Mouse (Mus musculus): ENCODE measurements around the gene Smco3.
"Not testable (repeated sequence)": the region's sequence is repeated elsewhere in the genome, so short reads cannot be mapped to it uniquely, and the experiment has no call there.

Smco3 gene

GRCm38 (mm10) chr6:136835352-136835751 lies at the start of gene Smco3:
TSS of gene Smco3 (minus strand) at chr6:136835452.
- DNase-seq, result no peak

- not testable (repeated sequence) for DNase-seq
These were observed 49.5 kb upstream of the Smco3 start for GRCm38 (mm10) chr6:136884766-136885165.

- no peak for DNase-seq
These were observed 48.7 kb upstream of the Smco3 start for GRCm38 (mm10) chr6:136883961-136884360.

- no peak for DNase-seq
These were observed 48.2 kb upstream of the Smco3 start for GRCm38 (mm10) chr6:136883431-136883915.

GRCm38 (mm10) chr6:136881678-136882077 lies 46.4 kb upstream of the Smco3 start:
- DNase-seq, result no peak

- no peak for DNase-seq
These were observed 40.4 kb upstream of the Smco3 start, which contains the start of gene Mgp for GRCm38 (mm10) chr6:136875670-136876069. TSS of gene Mgp (minus strand) at chr6:136875823.

- no peak for DNase-seq
These were observed 39.3 kb upstream of the Smco3 start for GRCm38 (mm10) chr6:136874599-136874998.

- DNase-seq, result no peak
These were observed 33.7 kb upstream of the Smco3 start for GRCm38 (mm10) chr6:136868921-136869320.

GRCm38 (mm10) chr6:136866150-136866549 lies 30.9 kb upstream of the Smco3 start:
- DNase-seq, result no peak

- DNase-seq, result no peak
These were observed 30.1 kb upstream of the Smco3 start for GRCm38 (mm10) chr6:136865360-136865759.

GRCm38 (mm10) chr6:136861020-136861419 lies 25.8 kb upstream of the Smco3 start:
- no peak for DNase-seq

GRCm38 (mm10) chr6:136858420-136858819 lies 23.2 kb upstream of the Smco3 start:
- no peak for DNase-seq

GRCm38 (mm10) chr6:136857873-136858260 lies 22.6 kb upstream of the Smco3 start:
- DNase-seq, result no peak

GRCm38 (mm10) chr6:136857186-136857872 lies 22.1 kb upstream of the Smco3 start, which contains the start of gene Art4:
TSS of gene Art4 (minus strand) at chr6:136857733.
- no peak for DNase-seq

- no peak for DNase-seq
These were observed 20.9 kb upstream of the Smco3 start for GRCm38 (mm10) chr6:136856071-136856636.

GRCm38 (mm10) chr6:136855183-136855582 lies 19.9 kb upstream of the Smco3 start:
- DNase-seq, result no peak

GRCm38 (mm10) chr6:136854361-136854781 lies 19.1 kb upstream of the Smco3 start:
- DNase-seq, result no peak

- no peak for DNase-seq
These were observed 17.5 kb upstream of the Smco3 start for GRCm38 (mm10) chr6:136852762-136853161.

GRCm38 (mm10) chr6:136852348-136852747 lies 17.1 kb upstream of the Smco3 start:
- no peak for DNase-seq

GRCm38 (mm10) chr6:136850267-136850666 lies 15.0 kb upstream of the Smco3 start:
- DNase-seq, result no peak

- DNase-seq, result no peak
These were observed 13.7 kb upstream of the Smco3 start for GRCm38 (mm10) chr6:136848971-136849370.

GRCm38 (mm10) chr6:136848399-136848798 lies 13.1 kb upstream of the Smco3 start:
- no peak for DNase-seq

GRCm38 (mm10) chr6:136847790-136848189 lies 12.5 kb upstream of the Smco3 start:
- DNase-seq, result no peak

GRCm38 (mm10) chr6:136847267-136847666 lies 12.0 kb upstream of the Smco3 start:
- no peak for DNase-seq

Measured in cerebellum, adult 11 months (tissue).